Mouse (Mus musculus) intestine, embryonic 16.5 days (tissue): ENCODE data around the gene 4931400O07Rik. TPM values are rescaled to one million over a fixed set of nuclear protein-coding genes. Genes with fewer than 3 reads are reported as not detected.

Experiments used
- ATAC-seq: fragments of 200-750 bp; cut with Nextera tagmentation; 2 replicates; pipeline ENCODE4 v1.8.0; 2017; ENCODE audit warnings: moderate TSS enrichment, moderate library complexity
- H3K27ac ChIP-seq: fragments of 300-500 bp; sonication (generic); 2 replicates; pipeline ENCODE4 v1.5.1; 2014; ENCODE audit warnings: mild to moderate bottlenecking, low read length
- H3K27me3 ChIP-seq: fragments of 300-500 bp; sonication (generic); replicated peaks from 2 replicates; pipeline ENCODE4 v1.6.1; 2014; ENCODE audit warnings: low read length, control low read depth, mixed read lengths; ENCODE audit not compliant: control insufficient read depth, insufficient read depth
- H3K36me3 ChIP-seq: fragments of 300-500 bp; sonication (generic); 2 replicates; pipeline ENCODE4 v1.6.1; 2014; ENCODE audit warnings: low read length, control low read depth; ENCODE audit not compliant: control insufficient read depth, insufficient read depth
- H3K4me1 ChIP-seq: fragments of 300-500 bp; sonication (generic); 2 replicates; pipeline ENCODE4 v1.6.1; 2014; ENCODE audit warnings: low read length, control low read depth, mixed read lengths; ENCODE audit not compliant: control insufficient read depth, insufficient read depth
- H3K4me2 ChIP-seq: fragments of 300-500 bp; sonication (generic); 2 replicates; pipeline ENCODE4 v1.6.1; 2014; ENCODE audit warnings: low read depth, low read length, control low read depth
- H3K4me3 ChIP-seq: fragments of 300-500 bp; sonication (generic); 2 replicates; pipeline ENCODE4 v1.5.1; 2014; ENCODE audit warnings: mild to moderate bottlenecking, low read length
- H3K9ac ChIP-seq: fragments of 300-500 bp; sonication (generic); 2 replicates; pipeline ENCODE4 v1.6.1; 2014; ENCODE audit warnings: low read depth, low read length
- H3K9me3 ChIP-seq: fragments of 300-500 bp; sonication (generic); 2 replicates; pipeline ENCODE4 v1.6.1; 2016; ENCODE audit warnings: low read length, control low read depth; ENCODE audit not compliant: control insufficient read depth
- WGBS: fragments of 180-500 bp; shearing (Covaris S2); extraction: QIAGEN DNeasy Blood & Tissue Kit; methylation state at CpG from one replicate; pipeline ENCODE4 v1.1.7; 2014; 5-methylcytosine and 5-hydroxymethylcytosine counted together
- polyA plus RNA-seq: library from polyadenylated mRNA; unstranded; fragments of >200 nt; fragmentation: Nextera tagmentation; extraction: Ambion mirVana; gene quantifications from 2 replicates; pipeline ENCODE4 v1.2.1, GENCODE M21; 2015

The 4931400O07Rik gene
- not detected in 2 replicates for polyA plus RNA-seq

- Histone ChIP-seq H3K9me3 (no peaks in the 10 kb centered on the region), H3K9ac (no peak within 1 kb of the TSS), H3K27ac (no peak within 1 kb of the TSS), H3K27me3 (no peaks in the 10 kb centered on the region), H3K36me3 (no peaks in the 10 kb centered on the region), H3K4me2 (no peak within 1 kb of the TSS), H3K4me3 (no peak within 1 kb of the TSS), H3K4me1 (no peaks in the 10 kb centered on the region)
- no peak for ATAC-seq
- 85% methylated on average over 2 of the region's 2 CpGs for WGBS
These were observed at the start of gene 4931400O07Rik for GRCm38 (mm10) chrX:62467691-62468090. 4931400O07Rik (plus strand) TSS chrX:62467991.

Other genes starting within 250 kb of the 4931400O07Rik start
- gene 4933402E13Rik, start 184.5 kb upstream of the 4931400O07Rik start, polyA plus RNA-seq, result 0.17 TPM in 1 of 2 replicates, not detected in the other